ENCODE assay signal across 8 mouse cellular contexts in the genomic region with DNA sequence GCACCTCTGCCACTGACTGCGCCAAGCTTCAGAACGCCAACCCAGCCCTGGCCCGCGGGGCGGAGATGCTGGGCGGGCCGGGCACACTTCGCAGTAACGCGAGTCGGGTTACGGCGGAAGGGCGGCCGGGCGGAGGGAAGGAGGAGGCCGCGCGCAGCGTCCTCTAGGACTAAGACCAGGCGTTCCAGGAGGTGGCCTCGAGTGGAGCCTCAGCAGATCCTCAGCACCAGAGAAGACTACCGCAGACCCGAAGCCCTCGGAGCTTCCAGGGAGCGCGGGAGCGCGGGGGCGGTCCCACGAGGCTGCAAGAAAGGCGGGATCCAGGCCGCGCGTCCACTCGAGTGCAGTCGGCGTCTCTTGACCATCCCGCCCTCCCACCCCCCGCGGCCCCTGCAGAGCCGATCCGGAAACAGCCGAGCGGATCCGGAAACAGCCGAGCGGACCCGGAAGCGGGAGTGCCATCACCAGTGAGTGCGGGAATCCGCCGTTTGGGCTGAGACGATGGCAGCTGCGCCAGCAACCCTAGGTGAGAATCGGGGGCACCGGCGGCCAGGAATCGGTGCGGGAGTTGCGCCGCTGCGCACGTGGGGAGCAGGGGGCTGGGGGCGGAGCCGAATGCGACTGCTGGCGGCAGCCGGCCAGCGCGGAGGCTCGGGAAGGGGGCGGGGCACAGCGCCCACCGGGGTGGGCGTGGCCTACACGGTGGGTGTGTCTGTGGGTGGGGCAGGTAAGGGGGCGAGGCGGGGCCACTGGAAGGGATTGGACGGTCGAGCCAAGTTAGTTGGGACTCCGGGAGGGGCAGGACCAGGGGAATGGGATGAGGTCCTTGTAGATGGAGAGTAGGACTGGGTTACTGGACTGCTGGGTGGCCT. TPM values are rescaled to one million over a fixed set of nuclear protein-coding genes. Genes with fewer than 3 reads are reported as not detected.
DNase-seq lines count a peak whose midpoint lies in the region; ATAC-seq and TF ChIP-seq lines count a peak whose summit lies in the region.

A gene (plus strand): TSS at position 129 of the 872 bp plus-strand sequence.

- peak within 1 kb of the TSS; percentile 94 for H3K4me2 ChIP-seq in forebrain, embryonic 14.5 days (ENCODE audit: low read length)
- H3K4me2 ChIP-seq in neural tube, embryonic 15.5 days, result peak within 1 kb of the TSS; percentile 91

- peak; percentile 87 for ATAC-seq in cerebellum, adult (ENCODE audit: insufficient number of reproducible peaks, low FRiP score, low TSS enrichment)
- ATAC-seq in forebrain, embryonic 14.5 days, result peak; percentile 96
- ATAC-seq in neural tube, embryonic 15.5 days (ENCODE audit: low FRiP score), result peak; percentile 94

- no peaks in the 10 kb centered on the region for H3K27me3 ChIP-seq in ES-Bruce4 (ENCODE audit: control insufficient read depth, insufficient read depth, low read length, poor library complexity, severe bottlenecking)
- H3K27me3 ChIP-seq in forebrain, embryonic 14.5 days (replicated peaks; ENCODE audit: control insufficient read depth, insufficient read depth, low read length), result no peaks in the 10 kb centered on the region
- H3K27me3 ChIP-seq in neural tube, embryonic 15.5 days (replicated peaks), result no peaks in the 10 kb centered on the region

- H3K9me3 ChIP-seq in ES-Bruce4 (replicated peaks; ENCODE audit: control insufficient read depth, insufficient read depth, low read length, poor library complexity, severe bottlenecking), result no peaks in the 10 kb centered on the region
- H3K9me3 ChIP-seq in forebrain, embryonic 14.5 days (replicated peaks; ENCODE audit: control insufficient read depth, low read length), result no peaks in the 10 kb centered on the region
- no peaks in the 10 kb centered on the region for H3K9me3 ChIP-seq in neural tube, embryonic 15.5 days (replicated peaks)

- TF ChIP-seq EP300 in ES-Bruce4 (IDR thresholded peaks at IDR 0.05; ENCODE audit: insufficient read depth, low read depth, low read length), result no peak

- H3K4me3 ChIP-seq in ES-Bruce4 (ENCODE audit: low read depth, low read length), result peak within 1 kb of the TSS; percentile 96
- H3K4me3 ChIP-seq in forebrain, embryonic 14.5 days (ENCODE audit: low read depth, low read length), result peak within 1 kb of the TSS; percentile 66
- H3K4me3 ChIP-seq in neural tube, embryonic 15.5 days (replicated peaks), result peak within 1 kb of the TSS; percentile 79

- H3K4me1 ChIP-seq in ES-Bruce4 (ENCODE audit: control insufficient read depth, insufficient read depth, low read length), result no peaks in the 10 kb centered on the region
- peaks cover 10% of the 10 kb centered on the region for H3K4me1 ChIP-seq in forebrain, embryonic 14.5 days (ENCODE audit: control insufficient read depth, insufficient read depth, low read length)
- peaks cover 25% of the 10 kb centered on the region for H3K4me1 ChIP-seq in neural tube, embryonic 15.5 days

- no peak for TF ChIP-seq POLR2A in ES-Bruce4 (IDR thresholded peaks at IDR 0.05; ENCODE audit: insufficient read depth, low read length)

- intact Hi-C loops in heart, postnatal 14 days (cut with DNase I), result loop anchor here (2.0 kb wide), 1 partner anchor 30 kb away; no protein-coding TSS in a partner anchor

- WGBS in forebrain, embryonic 14.5 days, result under 1% methylated on average over 80 of the region's 82 CpGs
- under 1% methylated on average over 82 of the region's 82 CpGs for WGBS in neural tube, embryonic 15.5 days

- TF ChIP-seq CTCF in ES-Bruce4 (IDR thresholded peaks at IDR 0.05; ENCODE audit: low read depth, low read length), result no peak

- H3K9ac ChIP-seq in ES-Bruce4 (ENCODE audit: low read depth, poor library complexity, severe bottlenecking), result peak within 1 kb of the TSS; percentile 76
- peak within 1 kb of the TSS; percentile 89 for H3K9ac ChIP-seq in forebrain, embryonic 14.5 days (ENCODE audit: low read length)
- peak within 1 kb of the TSS; percentile 87 for H3K9ac ChIP-seq in neural tube, embryonic 15.5 days (replicated peaks)

- peak; percentile 91 for DNase-seq in forebrain, embryonic 14.5 days (ENCODE audit: low spot score)
- peak; percentile 97 to 98 for DNase-seq in heart, postnatal 14 days
- DNase-seq in layer of hippocampus, adult 11-12 months (ENCODE audit: low spot score), result peak; percentile 95
- DNase-seq in lung, adult 18-20 months, result peak; percentile 94 to 96
- DNase-seq in testis, postnatal 14 days (ENCODE audit: low spot score), result peak; percentile 91

- H3K36me3 ChIP-seq in ES-Bruce4 (ENCODE audit: control insufficient read depth, insufficient read depth, low read length, poor library complexity, severe bottlenecking), result no peaks in the 10 kb centered on the region; the same call in 1 of the 2 replicates
- 0 out of 2 replicates have a peak, but pooled peaks cover 3% of the 10 kb centered on the region for H3K36me3 ChIP-seq in forebrain, embryonic 14.5 days (ENCODE audit: control insufficient read depth, insufficient read depth, low read length)
- H3K36me3 ChIP-seq in neural tube, embryonic 15.5 days, result peaks cover 5% of the 10 kb centered on the region; the same call in 1 of the 2 replicates

- no peak within 1 kb of the TSS for H3K27ac ChIP-seq in ES-Bruce4 (ENCODE audit: insufficient read depth, low read length)
- peak within 1 kb of the TSS; percentile 80 for H3K27ac ChIP-seq in forebrain, embryonic 14.5 days (ENCODE audit: low read depth, low read length)
- H3K27ac ChIP-seq in neural tube, embryonic 15.5 days (replicated peaks), result peak within 1 kb of the TSS; percentile 94

RNA-seq across cellular contexts. Expression of the gene that starts here (rescaled TPM):
- polyA plus RNA-seq in ES-Bruce4 (2011; ENCODE audit: insufficient read depth, insufficient read length, low read depth, missing spikeins), result 18.5 and 19.7 TPM in 2 replicates
- polyA plus RNA-seq in forebrain, embryonic 14.5 days (2014; fragmentation: Nextera tagmentation; extraction: Ambion mirVana), result 15.6 and 21.4 TPM in 2 replicates
- 1 to 10 TPM; 7.7 TPM for total RNA-seq in heart, postnatal 14 days (2021)
- polyA plus RNA-seq in neural tube, embryonic 15.5 days (2015; fragmentation: Nextera tagmentation; extraction: Ambion mirVana), result 22.2 and 22.9 TPM in 2 replicates
